Mouse (Mus musculus) lung, postnatal 14 days (tissue): ENCODE data around the gene Zp3.

ENCODE experiments used
- DNase-seq: peaks from one replicate; pipeline ENCODE4 v3.0.0; 2021

Zp3 gene

GRCm38 (mm10) chr5:136007745-136008144 lies 27.8 kb downstream of the Zp3 start:
- DNase-seq, result no peak

GRCm38 (mm10) chr5:136014877-136015276 lies 35.0 kb downstream of the Zp3 start:
- no peak for DNase-seq

DNA sequence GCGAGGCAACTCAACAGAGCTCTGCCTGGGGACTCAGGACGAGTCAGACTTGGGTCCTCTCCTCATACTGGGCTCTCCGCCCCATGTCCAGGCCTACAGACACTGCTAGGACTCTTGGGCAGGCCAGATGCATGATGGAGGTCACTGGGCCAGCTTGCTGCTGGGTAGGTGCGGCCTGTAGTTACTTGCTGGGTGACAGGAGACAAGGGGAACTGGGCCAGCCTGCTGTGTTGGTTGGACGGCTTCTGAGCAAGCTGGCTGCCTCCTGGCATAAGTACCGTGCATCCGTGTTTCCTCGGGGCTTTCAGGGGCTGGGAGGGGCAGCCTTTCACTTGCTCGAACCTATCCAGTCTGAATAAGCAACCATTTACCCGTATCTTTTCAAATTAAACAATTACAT lies 35.7 kb downstream of the Zp3 start:
- DNase-seq, result no peak

DNA sequence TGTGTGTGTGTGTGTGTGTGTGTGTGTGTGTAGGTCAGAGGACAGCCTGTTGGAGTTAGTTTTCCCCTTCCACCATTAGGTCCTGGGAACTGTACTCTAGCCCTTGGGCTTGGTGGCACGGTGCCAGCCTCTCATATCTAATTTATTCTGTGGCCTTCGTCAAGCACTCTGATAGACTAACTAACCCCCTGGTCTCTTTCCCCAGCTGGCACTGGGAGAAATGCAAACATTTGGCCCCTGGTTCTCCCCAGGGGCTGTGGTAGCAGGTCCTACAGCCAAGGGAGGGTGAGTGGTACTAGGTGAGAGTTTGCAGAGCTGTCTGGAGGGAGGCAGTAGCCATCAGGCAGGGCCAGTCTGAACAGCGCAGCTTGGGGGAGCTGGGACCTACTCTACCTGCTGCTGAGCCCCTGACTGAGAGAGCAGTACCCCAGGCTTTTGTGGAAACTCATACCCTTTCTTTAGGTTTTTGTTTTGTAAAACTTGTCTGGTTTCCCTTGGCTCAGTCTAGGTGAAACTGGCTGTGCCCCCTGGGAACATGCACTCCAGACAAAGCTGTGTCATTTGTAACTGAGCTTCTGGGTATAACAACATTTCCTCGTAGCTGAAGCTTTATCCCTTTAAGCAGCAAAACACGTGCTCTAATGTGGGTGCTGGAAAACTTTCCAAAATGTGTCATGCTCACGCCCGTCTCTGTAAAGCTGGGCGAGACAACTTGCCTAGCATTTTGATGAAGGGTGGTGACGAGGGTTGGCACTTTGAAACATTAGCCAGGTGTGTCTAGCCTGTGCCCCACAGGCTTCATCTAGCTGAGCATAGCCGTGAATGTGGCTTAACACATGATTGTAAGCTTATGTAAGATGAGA lies 36.3 kb downstream of the Zp3 start:
- peak; percentile 44 for DNase-seq

DNA sequence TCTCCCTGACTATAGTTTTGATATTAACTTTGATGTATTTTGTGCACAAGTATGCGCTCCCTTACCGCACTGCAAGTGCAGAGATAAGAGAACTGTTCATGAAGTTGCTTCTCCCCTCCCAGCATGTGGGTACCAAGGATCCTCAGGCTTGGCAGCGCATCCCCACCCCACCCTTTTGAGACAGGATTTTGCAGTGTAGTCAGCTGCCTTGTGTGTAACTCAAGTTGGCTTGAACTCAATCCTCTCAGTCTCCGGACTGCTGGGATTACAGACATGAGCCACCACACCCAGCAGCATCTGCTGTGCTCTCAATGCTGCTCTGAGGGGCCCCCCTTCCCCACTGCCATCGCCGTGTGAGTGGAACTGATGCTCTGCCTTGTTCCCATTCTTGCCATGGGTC lies 37.4 kb downstream of the Zp3 start:
- DNase-seq, result no peak

DNA sequence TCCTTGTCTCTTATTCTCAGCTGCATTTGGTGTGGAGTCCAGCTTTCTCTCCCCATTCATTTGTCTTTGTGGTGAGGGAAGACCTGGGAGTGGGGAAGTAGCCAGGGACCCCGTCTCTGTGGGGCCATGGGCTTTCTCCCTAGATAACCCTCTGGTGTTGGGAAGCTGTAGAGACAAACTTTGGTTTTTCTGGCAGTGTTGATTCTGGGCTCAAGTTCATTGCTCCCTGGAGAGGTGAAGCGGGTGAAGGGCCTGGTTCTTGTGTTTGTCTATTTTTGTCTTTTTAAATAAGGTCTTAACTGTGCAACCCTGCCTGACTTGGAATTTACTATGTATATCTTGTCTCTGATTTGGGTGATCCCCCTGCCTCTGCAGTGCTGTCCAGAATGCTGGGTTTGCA lies 38.8 kb downstream of the Zp3 start:
- DNase-seq, result no peak

DNA sequence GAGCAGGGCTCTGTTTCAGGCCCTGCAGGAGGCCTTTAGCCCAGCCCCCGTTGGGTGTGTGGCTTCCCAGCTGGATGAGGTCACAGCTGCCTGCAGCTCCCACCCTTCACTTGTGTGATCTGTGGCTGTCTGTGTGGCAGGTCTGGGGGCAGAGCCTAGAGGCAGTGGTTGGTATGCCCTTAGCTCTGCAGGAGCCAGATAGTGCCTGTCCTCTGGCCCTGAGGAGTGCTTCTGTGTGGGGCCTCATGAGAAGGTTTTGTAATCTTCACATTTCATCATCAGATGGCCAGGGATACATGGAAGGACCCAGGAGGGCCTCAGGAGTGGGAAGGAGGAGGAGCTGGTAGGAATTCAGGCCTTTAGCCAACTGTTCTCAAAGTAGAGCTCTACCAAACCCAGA lies 40.0 kb downstream of the Zp3 start:
- no peak for DNase-seq

DNA sequence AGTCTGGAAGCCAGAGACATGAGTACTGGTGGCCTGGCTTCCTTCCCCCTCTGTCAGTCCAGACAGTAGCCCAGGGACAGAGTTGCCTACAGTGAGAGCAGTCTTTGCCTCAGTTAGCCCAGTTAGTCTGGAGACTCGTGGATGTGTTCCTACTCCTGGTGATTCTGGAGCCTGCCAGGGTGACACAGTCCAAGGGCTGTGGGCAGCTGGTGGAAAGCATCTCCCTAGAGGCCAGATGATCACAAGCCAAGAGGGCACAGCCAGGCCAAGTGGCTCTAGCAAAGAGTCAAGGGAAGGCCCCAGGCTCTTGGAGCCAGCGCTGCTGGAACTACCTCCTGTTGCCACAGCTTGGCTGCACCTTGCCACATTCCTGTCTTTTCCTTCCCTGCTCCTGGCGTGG lies 45.8 kb downstream of the Zp3 start:
- DNase-seq, result no peak

- DNase-seq, result no peak
These were observed 47.0 kb downstream of the Zp3 start for GRCm38 (mm10) chr5:136026859-136027258.

GRCm38 (mm10) chr5:136027612-136028311 lies 47.9 kb downstream of the Zp3 start:
- no peak for DNase-seq

DNA sequence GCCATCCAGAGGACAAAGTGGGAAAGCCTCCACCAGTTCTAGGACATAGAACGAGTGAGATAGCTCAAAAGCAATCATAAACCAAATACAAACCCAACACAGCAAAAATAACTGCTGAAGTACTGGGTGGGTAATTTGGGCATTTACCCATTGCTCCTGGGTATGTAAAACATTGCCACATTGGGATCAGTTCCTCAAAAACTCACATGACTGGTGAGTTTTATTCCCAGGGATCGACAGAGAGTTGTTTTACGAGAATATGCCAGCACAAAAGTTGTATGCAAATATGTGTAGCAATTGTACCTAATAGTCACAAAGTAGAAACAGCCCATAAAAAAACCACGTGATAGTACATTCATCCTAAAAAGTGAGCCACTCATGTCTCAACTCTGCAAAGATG lies 55.0 kb downstream of the Zp3 start:
- DNase-seq, result no peak

DNA sequence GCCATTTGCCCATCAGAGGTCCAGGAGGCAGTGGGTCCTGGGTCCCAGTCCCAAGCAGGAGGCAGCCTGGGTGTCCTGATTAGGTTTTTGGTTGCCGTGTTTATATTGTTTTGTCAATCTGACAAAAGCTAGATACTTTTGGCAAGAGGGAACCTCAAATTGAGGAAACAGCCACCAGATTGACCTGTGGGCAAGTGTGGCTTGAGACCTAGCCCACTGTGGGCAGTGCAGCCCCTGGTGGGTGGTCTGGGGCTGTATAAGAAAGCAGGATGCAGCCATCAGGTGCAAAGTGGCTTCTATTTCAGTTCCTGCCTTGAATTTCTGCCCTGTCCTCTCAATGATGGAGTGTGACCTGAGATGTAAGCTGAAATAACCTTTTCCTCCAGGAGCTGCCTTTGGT lies 55.4 kb downstream of the Zp3 start:
- DNase-seq, result no peak

- no peak for DNase-seq
These were observed 56.8 kb downstream of the Zp3 start for GRCm38 (mm10) chr5:136036667-136037066.
